Mouse (Mus musculus) neural tube, embryonic 14.5 days (tissue): ENCODE measurements around the gene Kcnj2. TPM values are rescaled to one million over a fixed set of nuclear protein-coding genes. Genes with fewer than 3 reads are reported as not detected.

ENCODE experiments used
- ATAC-seq: fragments of 200-750 bp; cut with Nextera tagmentation; 2 replicates; pipeline ENCODE4 v1.8.0; 2017; ENCODE audit warnings: low read depth, mild to moderate bottlenecking, moderate TSS enrichment, moderate library complexity
- H3K27ac ChIP-seq: fragments of 300-500 bp; sonication (generic); 2 replicates; pipeline ENCODE4 v1.5.1; 2014; ENCODE audit warnings: low read depth, mild to moderate bottlenecking, control low read depth, low read length, moderate library complexity, mixed read lengths
- H3K27me3 ChIP-seq: fragments of 300-500 bp; sonication (generic); 2 replicates; pipeline ENCODE4 v1.6.1; 2014; ENCODE audit warnings: low read length; ENCODE audit not compliant: control insufficient read depth, insufficient read depth
- H3K36me3 ChIP-seq: fragments of 300-500 bp; sonication (generic); 2 replicates; pipeline ENCODE4 v1.6.1; 2014; ENCODE audit warnings: low read length, mixed read lengths; ENCODE audit not compliant: control insufficient read depth, insufficient read depth
- H3K4me1 ChIP-seq: fragments of 300-500 bp; sonication (generic); 2 replicates; pipeline ENCODE4 v1.6.1; 2014; ENCODE audit warnings: low read length; ENCODE audit not compliant: control insufficient read depth, insufficient read depth
- H3K4me2 ChIP-seq: fragments of 300-500 bp; sonication (generic); 2 replicates; pipeline ENCODE4 v1.6.1; 2014; ENCODE audit warnings: mild to moderate bottlenecking, low read depth, low read length, control low read depth
- H3K4me3 ChIP-seq: fragments of 300-500 bp; sonication (generic); 2 replicates; pipeline ENCODE4 v1.5.1; 2014; ENCODE audit warnings: low read depth, low read length, control low read depth, mixed read lengths
- H3K9ac ChIP-seq: fragments of 300-500 bp; sonication (generic); replicated peaks from 2 replicates; pipeline ENCODE4 v1.6.1; 2014; ENCODE audit warnings: low read depth, mild to moderate bottlenecking, control low read depth, low read length, mixed read lengths
- H3K9me3 ChIP-seq: fragments of 300-500 bp; sonication (generic); 2 replicates; pipeline ENCODE4 v1.6.1; 2016; ENCODE audit warnings: low read length; ENCODE audit not compliant: control insufficient read depth
- WGBS: fragments of 180-500 bp; shearing (Covaris S2); extraction: QIAGEN DNeasy Blood & Tissue Kit; methylation state at CpG from one replicate; pipeline ENCODE4 v1.1.7; 2014; 5-methylcytosine and 5-hydroxymethylcytosine counted together
- polyA plus RNA-seq: library from polyadenylated mRNA; unstranded; fragments of >200 nt; fragmentation: Nextera tagmentation; extraction: Ambion mirVana; gene quantifications from 2 replicates; pipeline ENCODE4 v1.2.1, GENCODE M21; 2014

Gene Kcnj2
- polyA plus RNA-seq, 1 experiment from 2014 or later = 0.70 TPM

DNA sequence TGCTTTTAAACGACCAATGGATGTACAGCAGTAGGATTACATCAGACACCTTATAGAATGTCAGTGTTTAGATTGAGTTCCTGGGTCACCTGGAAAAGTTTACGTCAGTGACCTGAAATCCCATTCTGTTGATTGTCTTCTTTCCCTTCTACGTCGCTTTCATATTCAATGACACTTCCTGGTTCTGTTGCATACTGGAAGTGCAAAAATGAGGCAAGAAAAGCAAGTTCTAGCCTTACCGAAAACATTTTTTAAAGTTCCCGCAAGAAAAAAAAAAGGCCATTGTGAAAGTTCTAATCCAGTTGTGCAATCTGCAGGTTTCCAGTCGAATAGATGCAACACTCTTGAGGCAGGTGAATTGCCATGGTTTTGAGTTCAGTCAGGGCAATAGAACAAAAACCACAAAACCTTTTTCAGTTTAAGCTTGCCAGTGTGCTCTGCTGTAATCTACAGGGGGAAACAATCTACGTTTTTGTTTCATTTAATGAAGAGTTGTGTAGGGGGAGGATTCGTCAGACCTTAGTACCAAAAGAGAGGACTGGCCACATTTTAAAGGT is 35.7 kb downstream of the Kcnj2 start:
- Histone ChIP-seq H3K9me3 (no peaks in the 10 kb centered on the region), H3K4me3 (no peak overlapping the region), H3K27ac (no peak overlapping the region), H3K9ac (no peak overlapping the region), H3K36me3 (no peaks in the 10 kb centered on the region), H3K4me2 (no peak overlapping the region), H3K27me3 (no peaks in the 10 kb centered on the region), H3K4me1 (no peaks in the 10 kb centered on the region)
- 90% methylated on average over 9 of the region's 9 CpGs for WGBS
- no peak for ATAC-seq

DNA sequence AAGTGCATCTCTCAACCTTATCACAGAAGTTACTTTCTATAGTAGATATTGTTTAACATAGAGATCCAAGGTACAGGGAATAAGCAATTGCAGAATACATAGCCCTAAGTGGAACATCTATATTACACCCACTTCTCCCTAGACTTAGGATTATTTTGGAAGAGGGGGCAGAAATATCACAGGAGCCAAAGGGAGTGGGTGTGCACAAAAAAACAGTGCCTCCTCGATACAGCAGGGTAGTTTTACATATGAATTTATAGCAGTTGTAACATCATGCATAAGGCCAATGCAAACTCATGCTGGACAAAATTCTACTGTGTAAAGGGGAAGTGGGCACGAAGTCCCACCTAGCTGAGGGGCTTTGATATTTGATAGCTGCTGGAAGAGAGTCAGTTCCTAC is 38.5 kb downstream of the Kcnj2 start:
- 83% methylated on average over 2 of the region's 2 CpGs for WGBS
- H3K9ac ChIP-seq = no peak overlapping the region
- no peak overlapping the region for H3K4me2 ChIP-seq
- no peak overlapping the region for H3K4me3 ChIP-seq
- no peak for ATAC-seq
- no peaks in the 10 kb centered on the region for H3K27me3 ChIP-seq
- no peak overlapping the region for H3K27ac ChIP-seq
- no peaks in the 10 kb centered on the region for H3K4me1 ChIP-seq
- no peaks in the 10 kb centered on the region for H3K36me3 ChIP-seq
- H3K9me3 ChIP-seq = no peaks in the 10 kb centered on the region

- H3K4me2 ChIP-seq = no peak overlapping the region
- H3K9ac ChIP-seq = no peak overlapping the region
- H3K9me3 ChIP-seq = no peaks in the 10 kb centered on the region
- H3K4me1 ChIP-seq = no peaks in the 10 kb centered on the region
- H3K4me3 ChIP-seq = no peak overlapping the region
- H3K36me3 ChIP-seq = no peaks in the 10 kb centered on the region
- no peak for ATAC-seq
- no peaks in the 10 kb centered on the region for H3K27me3 ChIP-seq
- no peak overlapping the region for H3K27ac ChIP-seq
- 61% methylated on average over 9 of the region's 9 CpGs for WGBS
Measured at GRCm38 (mm10) chr11:111108130-111108529, 42.2 kb downstream of the Kcnj2 start.

- Histone ChIP-seq H3K9me3 (no peaks in the 10 kb centered on the region), H3K4me2 (no peak overlapping the region), H3K36me3 (no peaks in the 10 kb centered on the region), H3K27me3 (no peaks in the 10 kb centered on the region), H3K9ac (no peak overlapping the region), H3K4me3 (no peak overlapping the region), H3K4me1 (no peaks in the 10 kb centered on the region), H3K27ac (no peak overlapping the region)
- WGBS = 48% methylated on average over 9 of the region's 9 CpGs
- ATAC-seq = no peak
Measured at GRCm38 (mm10) chr11:111121514-111121913, 55.5 kb downstream of the Kcnj2 start.

DNA sequence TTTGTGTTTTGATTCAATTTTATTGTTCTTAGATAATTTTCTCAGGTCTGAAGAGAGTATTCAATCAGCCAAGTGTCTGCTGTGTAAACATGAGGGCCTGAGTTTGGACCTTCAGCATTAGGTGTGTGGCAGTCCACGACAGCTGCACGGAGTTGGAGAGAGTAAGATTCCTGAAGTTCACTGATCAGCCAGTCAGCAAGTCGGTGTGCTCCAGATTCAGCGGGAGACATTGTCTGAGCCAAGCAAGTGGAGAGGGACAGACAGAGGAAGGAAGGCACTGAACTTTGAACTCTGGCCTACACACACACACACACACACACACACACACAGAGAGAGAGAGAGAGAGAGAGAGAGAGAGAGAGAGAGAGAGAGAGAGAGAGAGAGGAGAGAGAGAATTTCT is 57.4 kb downstream of the Kcnj2 start:
- no peak for ATAC-seq
- WGBS = 60% methylated on average over 4 of the region's 4 CpGs
- Histone ChIP-seq H3K9me3 (no peaks in the 10 kb centered on the region), H3K4me2 (no peak overlapping the region), H3K36me3 (no peaks in the 10 kb centered on the region), H3K4me3 (no peak overlapping the region), H3K9ac (no peak overlapping the region), H3K4me1 (no peaks in the 10 kb centered on the region), H3K27ac (no peak overlapping the region), H3K27me3 (no peaks in the 10 kb centered on the region)

DNA sequence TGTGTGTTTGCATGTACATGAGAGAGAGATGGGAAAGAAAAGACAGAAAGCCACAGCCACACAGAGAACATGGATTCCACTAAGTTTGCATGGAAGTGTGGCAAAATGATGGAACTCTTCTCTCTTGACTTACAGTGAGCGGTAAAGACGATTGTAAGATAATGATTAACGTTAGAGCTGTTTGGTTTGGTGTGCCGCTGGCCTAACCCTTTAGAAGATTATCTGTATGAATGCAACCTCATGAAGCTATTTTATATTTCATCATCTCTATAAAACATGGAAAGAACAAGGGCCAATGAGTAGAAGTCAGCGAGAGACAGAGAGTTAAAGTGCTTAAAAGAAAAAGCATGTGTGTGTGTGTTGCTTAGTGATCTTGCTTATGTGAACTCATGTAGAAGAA is 60.0 kb downstream of the Kcnj2 start:
- Histone ChIP-seq H3K4me2 (no peak overlapping the region), H3K36me3 (no peaks in the 10 kb centered on the region), H3K27me3 (no peaks in the 10 kb centered on the region), H3K4me3 (no peak overlapping the region), H3K9ac (no peak overlapping the region), H3K4me1 (no peaks in the 10 kb centered on the region), H3K9me3 (no peaks in the 10 kb centered on the region), H3K27ac (no peak overlapping the region)
- 91% methylated on average over 5 of the region's 5 CpGs for WGBS
- ATAC-seq = no peak

Other genes with a start within 250 kb of the Kcnj2 start
- 2.5 and 4.1 TPM in 2 replicates for gene Kcnj16, start 98.1 kb upstream of the Kcnj2 start, polyA plus RNA-seq